Mouse (Mus musculus): ENCODE results near the gene Tprg.

Tprg gene

GRCm38 (mm10) chr16:25286517-25286916 lies at the start of gene Tprg:
Tprg (plus strand) TSS chr16:25286817.
- no peak for DNase-seq (ENCODE audit: low read depth, low spot score)

DNA sequence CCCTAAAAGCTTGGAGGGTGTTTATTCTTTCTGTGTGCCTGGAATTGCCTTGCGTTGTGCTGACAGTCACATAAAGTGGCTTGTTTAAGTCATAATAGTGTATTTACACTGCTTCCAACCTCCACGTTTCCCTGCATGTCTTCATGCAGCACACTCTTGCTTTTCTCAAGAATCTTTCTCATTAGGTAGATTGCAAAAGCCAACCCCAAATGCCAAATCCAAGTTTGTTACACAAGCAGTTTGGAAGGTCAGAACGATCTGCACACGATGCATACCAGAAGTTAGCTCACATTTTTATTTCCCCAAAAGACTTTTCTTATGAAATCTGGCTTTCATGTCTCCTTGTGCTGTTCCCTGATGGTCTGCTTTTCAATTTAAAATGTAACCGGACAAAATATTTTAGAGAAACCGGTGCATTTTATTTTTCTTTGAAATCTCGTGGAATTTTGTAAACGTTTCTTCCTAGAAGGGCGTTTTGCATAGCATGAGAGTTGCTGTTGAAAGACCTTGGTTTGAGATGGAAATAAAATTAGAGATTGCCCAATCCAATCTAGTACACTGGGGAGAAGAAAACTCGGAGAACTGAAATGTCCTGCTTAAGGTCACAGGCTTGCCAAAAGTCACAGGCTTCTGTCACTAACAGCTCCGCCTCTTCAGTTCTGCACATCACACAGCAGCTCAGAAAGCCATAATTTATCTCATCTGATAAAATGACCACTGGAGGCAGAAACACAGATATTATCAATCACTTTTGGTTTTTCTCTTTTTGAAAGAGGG lies 48.2 kb upstream of the Tprg start:
- DNase-seq (ENCODE audit: low read depth, low spot score), result no peak

GRCm38 (mm10) chr16:25248889-25249288 lies 37.7 kb upstream of the Tprg start:
- DNase-seq (ENCODE audit: low read depth, low spot score), result no peak

DNA sequence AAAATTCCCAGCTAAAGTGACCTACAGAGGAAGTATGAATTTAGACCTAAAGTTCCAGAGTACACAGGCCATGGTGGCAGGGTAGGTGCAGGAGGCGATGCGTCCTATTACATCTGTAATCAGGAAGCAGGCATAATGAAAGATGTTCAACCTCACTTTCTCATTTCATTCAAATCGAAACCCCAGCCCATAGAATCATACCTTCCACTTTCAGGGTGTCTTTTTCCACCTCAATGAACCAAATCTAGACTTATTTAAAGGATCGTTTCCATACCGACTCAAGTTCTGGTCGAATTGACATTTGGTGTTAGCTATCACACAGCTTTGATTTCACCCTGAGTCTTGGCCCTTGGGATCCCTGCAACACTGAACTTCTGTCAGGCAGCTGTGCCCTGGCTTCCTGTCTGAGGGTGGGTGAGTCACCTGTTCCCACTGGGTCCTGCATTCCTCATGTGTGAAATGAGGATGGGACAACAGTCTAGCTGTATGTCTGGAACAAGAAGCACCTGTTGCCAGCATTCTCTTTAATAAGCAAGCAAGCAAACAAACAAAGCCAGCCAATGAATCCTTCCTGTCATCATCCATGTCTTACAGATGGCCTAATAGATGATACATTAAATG lies 36.4 kb upstream of the Tprg start:
- DNase-seq (ENCODE audit: low read depth, low spot score), result no peak

GRCm38 (mm10) chr16:25251080-25251479 lies 35.5 kb upstream of the Tprg start:
- DNase-seq (ENCODE audit: low read depth, low spot score), result no peak

DNA sequence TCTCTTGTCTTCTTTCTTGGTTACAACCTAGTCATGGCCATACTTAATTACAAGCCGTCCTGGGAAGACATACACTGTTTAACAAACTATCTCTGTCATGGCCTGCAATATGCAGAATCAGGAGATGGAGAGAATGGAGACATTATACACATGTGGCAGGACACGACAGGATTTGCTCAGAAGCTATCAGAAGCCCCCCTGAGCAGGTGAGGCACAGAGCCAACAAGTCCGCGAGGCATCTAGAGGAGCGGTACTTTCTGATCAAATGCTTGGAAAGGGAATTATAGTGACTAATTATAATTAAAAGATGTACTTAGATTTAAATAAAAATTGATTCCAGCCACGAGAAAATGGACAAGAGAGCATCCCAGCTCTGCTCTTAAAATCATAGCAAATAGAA lies 32.0 kb upstream of the Tprg start:
- no peak for DNase-seq (ENCODE audit: low read depth, low spot score)

DNA sequence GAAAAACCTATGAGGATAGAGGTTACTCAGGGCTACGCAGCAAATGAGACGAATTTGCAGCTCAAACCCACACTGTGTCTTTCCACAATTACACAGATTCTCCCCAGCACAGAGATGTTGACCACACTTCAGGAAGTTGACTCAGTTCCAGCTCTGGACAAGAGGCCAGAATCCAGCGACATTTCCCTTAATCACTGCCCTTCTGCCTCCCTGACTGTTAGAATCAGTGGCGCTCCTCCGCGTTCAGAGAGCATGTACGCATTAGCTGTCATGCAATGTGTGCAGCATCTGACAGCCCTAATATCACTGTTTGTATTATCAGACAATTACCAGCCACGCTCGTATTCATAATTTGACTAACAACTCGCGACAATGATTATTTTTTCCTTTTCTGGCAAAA lies 31.4 kb upstream of the Tprg start:
- no peak for DNase-seq (ENCODE audit: low read depth, low spot score)

DNA sequence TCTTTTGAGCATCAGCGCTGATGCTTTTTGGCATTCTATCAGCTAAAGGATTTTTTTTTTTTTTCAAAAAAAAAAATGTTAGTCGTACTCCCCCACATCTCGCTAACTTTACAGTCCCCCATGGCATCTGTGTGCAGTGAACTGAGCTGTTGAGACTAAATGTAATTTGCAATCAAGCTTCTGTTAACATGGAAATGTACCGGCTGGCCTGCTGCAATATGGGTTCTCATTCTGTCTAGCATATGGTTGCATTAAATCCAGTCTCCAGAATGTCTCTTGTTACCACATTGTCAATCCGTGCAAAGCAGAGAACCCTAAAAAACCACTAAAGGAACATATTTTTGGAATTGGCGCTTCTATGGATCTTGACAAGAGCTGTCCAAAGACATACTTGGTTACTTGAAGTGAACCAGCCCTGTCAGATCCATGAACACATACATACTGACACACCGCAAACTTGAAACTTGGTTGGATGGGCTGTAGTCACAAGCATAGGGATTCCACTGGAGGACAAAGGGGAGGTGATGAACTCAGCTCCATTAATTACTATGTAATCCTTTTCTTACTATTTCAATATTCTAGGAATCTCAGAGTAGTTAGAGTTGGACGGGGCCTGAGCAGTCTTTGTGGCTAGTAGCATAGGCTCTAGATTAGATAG lies 30.9 kb upstream of the Tprg start:
- DNase-seq (ENCODE audit: low read depth, low spot score), result no peak

DNA sequence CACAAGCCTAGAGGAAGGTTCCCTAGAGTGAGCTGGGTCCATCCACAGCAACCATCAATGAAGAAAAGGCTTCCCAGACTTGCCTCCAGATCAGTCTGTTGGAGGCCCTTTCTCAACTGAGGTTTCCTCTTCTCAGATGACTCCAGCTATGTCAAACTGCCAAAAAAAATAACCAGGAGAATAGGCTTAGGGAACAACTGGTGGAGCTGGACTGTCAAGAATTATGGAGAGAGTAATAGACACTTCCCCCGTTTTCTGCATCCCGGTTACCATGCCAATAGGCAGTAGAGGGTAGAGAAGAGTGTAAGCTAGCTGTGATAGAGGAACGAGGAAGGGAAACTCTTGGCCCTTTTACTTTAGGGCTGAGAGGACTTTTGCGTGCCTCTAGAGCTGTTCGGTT lies 24.3 kb upstream of the Tprg start:
- no peak for DNase-seq (ENCODE audit: low read depth, low spot score)

DNA sequence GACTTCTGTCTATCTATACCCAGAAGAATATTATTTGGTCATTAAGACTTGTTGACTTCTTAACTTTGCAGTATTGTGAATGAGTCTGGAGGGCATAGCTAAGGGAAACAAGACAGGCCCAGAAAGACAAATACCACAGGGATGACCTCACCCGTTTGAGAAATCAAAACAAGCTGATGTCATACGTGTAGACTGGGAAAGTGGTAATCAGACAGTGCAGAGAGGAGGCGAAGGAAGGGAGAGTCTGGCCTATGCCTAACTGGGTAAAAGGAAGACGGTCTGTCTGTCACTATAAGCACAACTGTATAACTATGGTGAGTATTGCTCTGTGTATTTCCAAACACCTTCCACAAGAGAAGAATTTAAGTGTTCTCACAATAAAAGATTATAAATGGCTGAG lies 23.7 kb upstream of the Tprg start:
- DNase-seq (ENCODE audit: low read depth, low spot score), result no peak

DNA sequence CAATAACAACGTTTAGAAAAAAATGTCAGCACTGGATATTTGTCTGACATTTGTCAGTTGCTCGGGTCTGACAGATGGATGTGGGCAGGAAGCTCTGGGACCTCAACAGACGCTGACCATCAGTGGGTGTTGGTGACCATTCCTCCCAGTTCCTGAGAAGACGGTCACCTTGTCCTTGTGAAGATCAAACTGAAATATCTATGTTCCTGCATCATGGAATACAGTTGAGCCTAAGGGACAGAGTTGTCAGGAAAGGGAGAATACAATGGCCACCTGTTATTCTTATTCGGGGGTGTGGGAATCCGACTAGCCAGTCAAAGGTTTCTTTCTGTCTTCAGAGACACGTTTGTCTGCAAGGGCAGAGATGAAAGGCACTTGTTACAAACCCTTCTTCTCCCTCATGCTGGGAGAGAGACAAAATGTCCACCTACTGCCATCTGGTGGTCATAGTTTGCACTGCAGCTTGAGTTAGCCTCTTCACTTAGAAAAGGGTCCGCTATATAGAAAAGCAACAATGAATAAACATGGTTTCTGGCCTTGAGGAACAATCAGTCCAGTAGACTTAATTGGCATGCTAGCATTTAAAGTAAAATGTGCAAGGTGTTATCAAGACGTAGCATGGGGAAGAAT lies 23.0 kb upstream of the Tprg start:
- DNase-seq (ENCODE audit: low read depth, low spot score), result peak; percentile 79

DNA sequence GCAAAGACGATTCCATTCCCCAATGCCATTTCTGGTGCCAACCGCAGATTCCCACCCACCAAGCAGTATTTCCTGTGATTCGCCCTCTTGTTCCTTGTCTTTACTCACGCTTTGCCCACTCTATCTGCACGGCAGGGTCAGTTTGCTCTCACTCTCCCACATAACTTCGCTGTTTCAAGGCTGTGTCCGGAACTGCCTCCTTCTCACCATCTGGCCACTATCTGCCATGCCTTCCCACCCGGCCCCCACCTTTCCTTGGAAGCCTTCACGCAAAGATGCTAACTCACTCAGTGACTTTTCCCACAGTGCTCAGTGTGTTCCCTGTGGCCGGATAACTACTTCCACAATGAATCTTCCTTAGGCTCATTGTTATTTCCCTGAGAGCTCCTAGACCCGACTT lies 21.4 kb upstream of the Tprg start:
- no peak for DNase-seq (ENCODE audit: low read depth, low spot score)

GRCm38 (mm10) chr16:25268276-25268675 lies 18.3 kb upstream of the Tprg start:
- DNase-seq (ENCODE audit: low read depth, low spot score), result no peak

DNA sequence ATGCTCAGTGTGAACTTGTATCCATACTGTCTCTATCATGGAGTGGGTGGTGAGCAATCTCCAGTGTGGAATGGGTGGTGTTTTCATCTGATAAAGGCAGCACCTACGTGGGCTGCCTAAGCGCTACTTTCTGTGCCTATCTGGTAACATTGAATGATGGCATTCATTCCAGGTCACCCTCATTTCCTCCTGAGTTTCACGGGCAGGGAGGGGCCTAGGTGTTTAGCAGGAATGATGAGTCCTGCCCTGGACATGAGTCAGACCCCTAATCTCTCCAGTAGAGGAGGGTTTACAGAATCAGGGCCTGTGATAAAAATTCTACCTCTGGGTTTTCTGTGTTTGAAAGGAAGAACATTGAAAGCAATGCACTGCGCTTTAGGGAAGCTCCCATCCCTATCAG lies 4.1 kb upstream of the Tprg start:
- DNase-seq (ENCODE audit: low read depth, low spot score), result no peak

GRCm38 (mm10) chr16:25293753-25294152 lies 7.1 kb downstream of the Tprg start:
- no peak for DNase-seq (ENCODE audit: low read depth, low spot score)

DNA sequence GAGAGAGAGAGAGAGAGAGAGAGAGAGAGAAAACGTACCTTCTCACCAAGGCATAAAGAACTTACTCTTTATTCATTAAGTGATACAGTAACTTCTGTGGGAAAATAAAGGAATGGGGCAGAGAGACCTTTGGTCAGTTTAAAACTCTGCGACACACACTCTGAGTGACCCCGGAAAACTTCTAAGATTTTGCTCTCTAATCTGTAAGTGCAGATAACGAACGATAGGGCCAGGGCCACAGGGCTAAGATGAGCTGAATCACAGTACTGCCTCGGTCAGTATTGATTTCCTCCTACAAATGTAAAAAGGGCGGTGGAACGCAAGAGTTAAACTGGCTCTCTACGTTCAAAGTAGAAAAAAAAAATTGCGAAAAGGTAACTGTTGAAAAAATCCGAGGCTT lies 8.9 kb downstream of the Tprg start:
- no peak for DNase-seq (ENCODE audit: low read depth, low spot score)

DNA sequence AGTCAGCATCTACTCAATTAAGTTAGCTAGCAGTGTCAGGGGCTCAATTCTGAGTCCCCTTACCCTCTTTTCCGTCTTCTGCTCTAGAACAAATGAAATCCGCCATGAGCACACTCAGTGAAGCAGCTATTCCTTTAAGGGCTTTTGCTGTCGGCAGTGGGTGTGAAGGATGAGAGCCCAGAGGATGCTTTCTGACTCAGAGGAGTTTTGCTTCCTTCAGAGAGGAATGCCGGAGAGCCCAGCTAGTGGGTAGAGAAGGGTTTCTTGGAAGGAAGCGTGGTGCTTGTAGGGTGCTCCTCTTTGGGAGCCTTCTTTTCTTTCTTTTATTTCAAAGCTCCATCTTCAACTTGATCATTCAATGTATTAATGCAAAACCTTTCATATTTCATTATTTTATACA lies 10.1 kb downstream of the Tprg start:
- DNase-seq (ENCODE audit: low read depth, low spot score), result no peak

- DNase-seq (ENCODE audit: low read depth, low spot score), result no peak
These were observed 11.6 kb downstream of the Tprg start for GRCm38 (mm10) chr16:25298204-25298603.

DNA sequence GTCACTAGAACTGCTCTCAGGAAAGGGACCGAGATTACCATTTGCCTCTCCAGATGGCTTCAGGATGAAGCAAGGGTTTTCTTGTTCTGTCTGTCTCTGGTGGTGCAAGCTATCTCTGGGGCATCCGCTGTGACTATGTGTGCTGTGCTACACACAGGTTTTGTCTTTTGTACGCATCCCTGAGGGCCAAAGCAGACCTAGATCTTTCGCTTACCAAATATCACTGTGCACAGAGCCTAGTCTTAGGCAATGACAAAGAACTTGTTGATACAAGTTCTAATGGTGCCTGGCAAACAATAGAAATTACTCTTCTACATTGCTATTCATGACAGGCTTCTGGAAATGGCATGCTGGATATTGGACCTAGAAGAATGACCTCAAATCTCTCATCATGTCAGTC lies 16.0 kb downstream of the Tprg start:
- DNase-seq (ENCODE audit: low read depth, low spot score), result no peak

DNA sequence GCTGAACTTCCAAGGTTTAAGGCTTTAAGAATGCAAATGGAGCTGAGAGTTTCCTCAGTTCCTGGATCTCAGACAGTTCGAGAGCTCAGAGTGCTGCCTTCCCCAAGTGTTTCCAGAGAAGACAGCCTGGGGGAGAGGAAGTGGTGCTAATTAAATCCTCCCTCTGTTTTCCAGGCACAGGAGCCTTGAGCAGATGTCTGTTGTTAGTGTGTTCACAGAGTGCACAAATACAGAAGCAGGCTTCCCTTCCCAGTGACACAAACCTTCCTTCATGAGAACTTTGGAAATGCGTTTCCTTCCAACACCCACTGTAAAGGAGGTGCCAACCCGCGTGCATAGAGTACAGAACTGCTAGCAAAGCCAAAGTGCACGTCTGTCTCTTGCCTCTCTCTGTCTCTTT lies 27.4 kb downstream of the Tprg start:
- DNase-seq (ENCODE audit: low read depth, low spot score), result no peak

- no peak for DNase-seq (ENCODE audit: low read depth, low spot score)
These were observed 28.5 kb downstream of the Tprg start for GRCm38 (mm10) chr16:25315090-25315489.

- no peak for DNase-seq (ENCODE audit: low read depth, low spot score)
These were observed 39.1 kb downstream of the Tprg start for GRCm38 (mm10) chr16:25325631-25326238.

All from forelimb bud, embryonic 11.5 days (tissue).